Mouse (Mus musculus) brown adipose tissue, adult 24 weeks (tissue): ENCODE measurements around the gene Gcn1l1. TPM values are rescaled to one million over a fixed set of nuclear protein-coding genes. Genes with fewer than 3 reads are reported as not detected.
A peak's percentile ranks its signal among the peaks of the same experiment; 100 is the strongest.

ENCODE experiments used
- H3K27ac ChIP-seq: fragments of 200-500 bp; replicated peaks from 2 replicates; pipeline ENCODE4 v1.5.1; 2012; ENCODE audit warnings: low read depth, mild to moderate bottlenecking, low read length
- H3K4me1 ChIP-seq: fragments of 200-500 bp; 2 replicates; pipeline ENCODE4 v1.6.1; 2012; ENCODE audit warnings: low read length, mixed read lengths; ENCODE audit not compliant: control insufficient read depth, insufficient read depth, insufficient read length
- H3K4me3 ChIP-seq: fragments of 200-500 bp; 2 replicates; pipeline ENCODE4 v1.5.1; 2012; ENCODE audit warnings: low read depth, mild to moderate bottlenecking, low read length, moderate library complexity; ENCODE audit not compliant: insufficient read depth
- polyA plus RNA-seq: library from polyadenylated mRNA; stranded (reverse); fragments of >200 nt; gene quantifications from 2 replicates; pipeline ENCODE4 v1.2.4, GENCODE M21; 2012; ENCODE audit not compliant: missing spikeins, insufficient read depth, insufficient read length

Gene Gcn1l1
- polyA plus RNA-seq, 1 experiment, result 9.9 TPM

DNA sequence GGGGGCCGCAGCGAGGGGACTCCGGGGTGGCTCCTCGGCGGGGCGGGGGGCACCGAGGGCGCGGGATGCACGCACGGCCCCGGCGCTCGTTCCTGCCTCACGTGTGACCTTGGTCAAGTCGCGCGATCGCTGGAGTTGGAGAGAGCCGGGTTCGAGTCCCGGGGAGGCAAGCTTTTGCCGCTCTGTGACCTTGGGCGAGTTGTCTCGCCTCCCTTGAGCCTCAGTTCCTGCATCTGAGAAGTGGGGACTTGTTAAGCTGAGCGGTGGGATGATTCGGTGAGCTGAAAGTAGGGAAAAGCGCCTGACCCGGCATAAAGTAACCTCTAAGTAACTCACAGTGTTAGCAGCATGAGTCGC is 67.3 kb downstream of the Gcn1l1 start:
- H3K4me1 ChIP-seq, result peaks cover 34% of the 10 kb centered on the region
- peak overlapping the region; percentile 92 for H3K4me3 ChIP-seq
- H3K27ac ChIP-seq, result peak overlapping the region; percentile 37

DNA sequence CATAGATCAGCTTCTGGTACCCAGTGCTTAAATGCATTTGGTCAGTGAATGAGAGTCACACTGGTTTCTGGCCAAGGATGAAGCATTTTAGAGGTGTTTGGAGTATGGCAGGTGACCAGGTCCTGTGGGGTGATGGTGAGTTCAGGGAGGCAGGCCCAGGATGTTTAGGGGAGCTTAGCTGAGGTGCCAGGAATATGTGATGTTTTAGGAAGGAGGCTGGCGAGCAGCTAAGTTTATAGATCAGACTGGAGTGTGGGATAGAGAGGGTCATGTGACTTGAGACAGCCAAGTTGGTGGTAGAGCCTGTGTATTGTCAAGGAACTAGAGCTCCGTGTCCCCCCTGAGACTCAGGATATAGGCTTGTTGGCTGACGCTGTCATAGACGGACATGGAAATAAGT is 68.0 kb downstream of the Gcn1l1 start:
- Histone ChIP-seq H3K4me1 (peaks cover 37% of the 10 kb centered on the region), H3K4me3 (peak overlapping the region; percentile 92)

DNA sequence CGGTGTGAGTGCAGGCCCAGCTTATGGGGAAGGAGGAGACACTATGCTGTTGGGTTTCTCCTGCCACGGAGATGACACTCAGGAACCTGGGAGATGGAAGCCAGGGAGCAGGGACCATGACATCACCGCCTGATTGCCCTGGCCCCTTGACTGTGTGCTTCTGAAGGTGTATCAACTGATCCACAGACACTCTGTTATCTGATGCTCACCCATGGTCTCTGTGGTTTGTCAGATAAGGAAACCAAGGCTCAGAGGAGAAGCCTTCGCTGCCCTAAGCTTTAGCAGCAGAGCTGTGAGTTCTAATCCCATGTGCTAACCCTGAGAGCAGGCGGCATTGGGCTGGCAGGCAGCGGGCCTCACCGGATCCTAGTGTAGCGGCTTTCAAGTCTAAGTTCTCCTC is 69.0 kb downstream of the Gcn1l1 start:
- Histone ChIP-seq H3K4me3 (no peak overlapping the region), H3K4me1 (peaks cover 37% of the 10 kb centered on the region), H3K27ac (no peak overlapping the region)

More for the DNA sequence above, 68.0 kb downstream of the Gcn1l1 start:
- no peak overlapping the region for H3K27ac ChIP-seq

DNA sequence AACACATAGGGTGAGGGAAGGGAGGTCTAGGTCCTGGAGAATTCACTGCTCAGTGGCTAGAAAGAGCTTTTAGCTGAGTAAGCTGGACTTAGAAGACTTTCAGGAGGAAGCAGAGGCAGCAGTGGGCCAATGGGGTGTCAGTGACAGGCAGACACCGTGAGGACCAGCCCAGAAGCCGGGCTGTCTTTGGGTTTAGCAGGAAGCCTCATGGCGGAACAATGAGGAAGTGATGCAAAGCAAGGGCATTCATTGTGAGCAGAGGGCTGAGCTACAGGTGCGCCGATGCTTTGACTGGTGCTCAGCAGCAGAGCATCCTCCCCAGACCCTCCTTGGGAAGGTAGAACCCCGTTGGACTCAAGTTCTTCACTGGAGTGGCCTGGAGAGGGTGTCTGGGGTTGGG is 70.5 kb downstream of the Gcn1l1 start:
- Histone ChIP-seq H3K4me3 (no peak overlapping the region), H3K27ac (no peak overlapping the region), H3K4me1 (peaks cover 37% of the 10 kb centered on the region)

- Histone ChIP-seq H3K4me3 (no peak overlapping the region), H3K27ac (no peak overlapping the region), H3K4me1 (no peaks in the 10 kb centered on the region)
Observed at GRCm38 (mm10) chr5:115644192-115644591, 79.1 kb downstream of the Gcn1l1 start.

DNA sequence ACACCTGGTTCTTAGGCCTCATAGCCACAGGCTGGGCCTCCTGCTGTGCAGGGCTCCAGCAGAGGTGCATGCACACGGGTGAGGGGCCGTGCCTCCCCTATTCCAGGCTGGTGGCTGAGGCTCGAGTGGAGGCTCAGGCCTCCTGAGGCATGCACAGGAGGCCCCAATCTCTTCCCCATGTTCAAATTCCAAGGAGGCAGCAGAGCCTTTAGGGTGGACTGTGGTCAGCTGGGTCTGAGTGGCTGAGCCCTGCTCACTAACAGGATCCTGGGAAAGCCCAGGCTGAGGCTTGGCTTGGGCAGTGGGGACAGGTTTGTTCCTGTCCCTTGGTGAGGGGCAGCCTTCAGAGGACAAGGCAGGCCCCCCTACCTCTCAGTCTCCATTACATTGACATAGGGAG is 83.8 kb downstream of the Gcn1l1 start:
- Histone ChIP-seq H3K4me1 (no peaks in the 10 kb centered on the region), H3K4me3 (no peak overlapping the region), H3K27ac (no peak overlapping the region)

DNA sequence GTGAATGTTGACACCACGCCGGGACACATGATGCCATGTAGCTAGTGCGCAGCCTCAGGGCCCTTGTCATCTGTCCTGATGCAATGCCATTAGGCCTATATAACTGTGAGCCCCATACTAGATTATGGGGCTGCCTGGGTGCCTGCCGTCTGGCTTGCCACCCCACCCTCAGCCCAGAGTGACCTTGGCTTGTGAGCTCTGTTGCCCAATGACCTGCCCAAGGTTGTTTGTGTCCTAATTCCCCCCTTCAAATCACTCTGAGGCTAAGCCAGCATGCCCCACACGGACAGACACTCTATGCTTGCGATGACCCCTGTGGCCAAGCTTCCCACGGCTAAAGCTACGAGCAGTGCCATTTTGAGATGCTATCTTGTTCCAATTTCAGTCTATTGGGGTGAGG is 84.6 kb downstream of the Gcn1l1 start:
- no peak overlapping the region for H3K27ac ChIP-seq
- no peaks in the 10 kb centered on the region for H3K4me1 ChIP-seq
- H3K4me3 ChIP-seq, result no peak overlapping the region

DNA sequence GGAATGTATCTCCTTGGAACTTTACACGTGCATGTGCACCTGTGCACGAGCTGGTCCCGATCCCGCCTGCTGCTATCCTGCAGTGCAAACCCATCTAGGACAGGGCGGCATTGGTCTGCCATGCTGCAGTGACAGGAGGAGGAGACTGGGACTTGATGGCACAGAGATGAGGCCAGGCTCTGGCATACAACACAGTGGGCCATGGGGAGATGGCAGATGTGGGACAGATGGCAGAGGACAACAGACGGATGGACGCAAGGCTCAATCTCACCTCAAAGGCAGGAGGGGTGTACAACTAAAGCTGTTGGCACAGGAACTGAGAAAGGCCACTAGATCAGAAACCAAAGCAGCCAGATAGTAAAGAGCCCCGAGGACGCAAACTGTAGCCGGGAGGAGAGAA is 85.8 kb downstream of the Gcn1l1 start:
- no peaks in the 10 kb centered on the region for H3K4me1 ChIP-seq
- H3K27ac ChIP-seq, result no peak overlapping the region

GRCm38 (mm10) chr5:115651821-115652220 is 86.8 kb downstream of the Gcn1l1 start:
- H3K4me1 ChIP-seq, result no peaks in the 10 kb centered on the region
- no peak overlapping the region for H3K27ac ChIP-seq
- no peak overlapping the region for H3K4me3 ChIP-seq

More for the DNA sequence above, 85.8 kb downstream of the Gcn1l1 start:
- no peak overlapping the region for H3K4me3 ChIP-seq

GRCm38 (mm10) chr5:115652681-115653575 is 87.9 kb downstream of the Gcn1l1 start:
- Histone ChIP-seq H3K4me3 (peak overlapping the region; percentile 57), H3K4me1 (no peaks in the 10 kb centered on the region), H3K27ac (peak overlapping the region; percentile 20)

DNA sequence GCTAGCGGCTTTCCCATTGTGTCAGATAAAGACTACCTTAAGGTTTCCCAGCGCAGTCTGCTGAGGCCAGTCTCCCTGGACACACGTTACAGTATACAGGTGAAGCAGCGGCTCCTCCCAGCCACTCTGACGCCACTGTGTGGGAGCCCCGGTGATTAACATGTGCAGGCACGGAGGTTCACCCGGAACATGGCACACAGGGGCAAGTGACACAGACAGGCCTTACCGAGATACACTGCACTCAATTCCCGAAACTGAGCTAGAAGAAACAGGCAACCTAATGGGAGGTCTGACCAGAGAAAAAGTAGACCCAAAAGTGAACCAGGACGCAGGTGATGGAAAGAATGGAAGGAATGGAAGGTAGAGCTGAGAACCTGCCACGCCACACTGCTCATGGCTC is 88.7 kb downstream of the Gcn1l1 start:
- Histone ChIP-seq H3K4me3 (no peak overlapping the region), H3K27ac (no peak overlapping the region), H3K4me1 (no peaks in the 10 kb centered on the region)

DNA sequence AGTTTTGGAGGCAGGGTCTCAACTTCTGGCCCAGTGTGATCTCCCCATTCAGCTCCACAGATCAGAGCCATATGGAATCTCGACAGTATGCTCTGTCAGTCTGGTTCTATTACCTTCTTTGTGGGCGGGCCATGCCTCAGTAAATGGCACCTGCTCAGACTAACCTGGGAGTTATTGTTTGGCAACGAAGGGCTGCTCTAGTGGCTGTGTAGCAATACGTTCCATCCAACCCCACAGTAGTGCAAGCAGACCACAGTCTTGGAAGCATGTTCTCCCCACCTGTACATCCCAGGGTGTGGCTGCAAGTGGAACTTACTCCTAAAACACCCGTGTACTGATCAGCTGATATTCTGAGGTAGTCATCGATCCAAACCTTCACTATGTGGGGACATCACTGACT is 91.6 kb downstream of the Gcn1l1 start:
- Histone ChIP-seq H3K27ac (no peak overlapping the region), H3K4me3 (no peak overlapping the region), H3K4me1 (no peaks in the 10 kb centered on the region)

GRCm38 (mm10) chr5:115657234-115657633 is 92.2 kb downstream of the Gcn1l1 start:
- Histone ChIP-seq H3K4me3 (no peak overlapping the region), H3K4me1 (no peaks in the 10 kb centered on the region), H3K27ac (no peak overlapping the region)

- Histone ChIP-seq H3K4me1 (no peaks in the 10 kb centered on the region), H3K27ac (no peak overlapping the region), H3K4me3 (no peak overlapping the region)
Observed at GRCm38 (mm10) chr5:115658352-115658751, 93.3 kb downstream of the Gcn1l1 start.

DNA sequence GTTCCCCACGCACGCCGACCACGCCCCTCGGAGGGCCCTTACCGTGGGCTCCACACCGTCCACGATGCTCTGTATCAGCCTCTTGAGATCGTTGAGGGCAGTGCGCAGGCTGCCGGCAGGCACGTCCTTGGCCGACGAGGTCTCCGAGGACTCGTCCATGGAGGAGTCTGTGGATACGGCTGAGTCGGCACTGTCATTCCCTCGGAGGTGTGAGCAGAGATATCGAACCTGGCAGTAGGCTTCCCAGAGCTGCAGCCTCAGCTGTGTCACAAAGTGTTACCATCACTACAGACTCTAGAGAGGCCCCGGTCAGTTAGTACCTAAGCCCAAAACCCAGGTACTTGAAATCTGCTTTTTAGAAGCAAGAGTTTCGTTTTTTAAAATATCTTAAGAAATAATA is 97.6 kb downstream of the Gcn1l1 start:
- no peak overlapping the region for H3K4me3 ChIP-seq
- H3K4me1 ChIP-seq, result no peaks in the 10 kb centered on the region

DNA sequence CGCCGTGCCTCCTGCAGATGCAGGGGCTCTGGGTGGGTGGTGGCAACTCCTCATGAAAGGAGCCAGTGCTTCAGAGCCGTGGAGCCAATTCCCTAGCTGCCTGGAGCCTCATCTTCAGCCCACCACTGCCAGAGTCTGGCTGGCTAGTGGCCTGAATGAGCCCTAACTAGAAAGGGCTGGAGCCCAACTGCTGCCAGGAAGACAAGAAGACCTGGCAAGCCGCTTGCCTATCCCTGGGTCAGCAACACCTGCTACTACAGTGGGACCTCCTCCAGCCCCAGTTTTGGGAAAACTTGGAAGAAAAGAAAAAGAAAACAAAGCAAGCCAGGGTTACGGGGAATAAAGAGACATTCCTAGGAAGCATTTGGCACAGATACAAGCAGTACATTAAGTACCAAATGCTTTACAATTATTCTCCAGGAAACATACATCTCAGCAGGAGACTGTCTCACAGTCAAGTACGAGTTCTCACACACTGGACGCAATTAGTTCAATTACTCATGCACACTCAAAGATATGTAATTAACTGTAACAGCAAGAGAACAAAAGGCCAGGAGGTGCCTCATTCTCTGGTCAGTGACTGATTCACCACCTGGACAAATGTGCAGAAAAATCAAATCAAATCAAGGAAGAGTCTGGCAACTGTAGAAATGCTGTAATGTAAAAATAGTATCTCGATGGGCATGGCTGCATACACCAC is 101.5 kb downstream of the Gcn1l1 start:
- no peak overlapping the region for H3K4me3 ChIP-seq
- H3K4me1 ChIP-seq, result no peaks in the 10 kb centered on the region
- no peak overlapping the region for H3K27ac ChIP-seq

More for the DNA sequence above, 97.6 kb downstream of the Gcn1l1 start:
- no peak overlapping the region for H3K27ac ChIP-seq
